Mouse (Mus musculus) liver, postnatal 0 days (tissue): ENCODE results near the gene Gramd1a. TPM values are rescaled to one million over a fixed set of nuclear protein-coding genes. Genes with fewer than 3 reads are reported as not detected.
A peak's percentile ranks its signal among the peaks of the same experiment; 100 is the strongest.

Source experiments
- ATAC-seq: fragments of 200-750 bp; cut with Nextera tagmentation; 2 replicates; pipeline ENCODE4 v1.8.0; 2017; ENCODE audit warnings: mild to moderate bottlenecking, moderate library complexity
- DNase-seq: peaks from one replicate; pipeline ENCODE4 v3.0.0-alpha.2; 2016
- H3K27ac ChIP-seq: fragments of 300-500 bp; sonication (generic); 2 replicates; pipeline ENCODE4 v1.5.1; 2014; ENCODE audit warnings: antibody characterized with exemption, moderate library complexity, mild to moderate bottlenecking, low read depth
- H3K27me3 ChIP-seq: fragments of 300-500 bp; sonication (generic); 2 replicates; pipeline ENCODE4 v1.6.1; 2014; ENCODE audit warnings: low read length, control low read depth, mixed read lengths; ENCODE audit not compliant: insufficient read depth
- H3K36me3 ChIP-seq: fragments of 300-500 bp; sonication (generic); replicated peaks from 2 replicates; pipeline ENCODE4 v1.6.1; 2014; ENCODE audit warnings: mild to moderate bottlenecking, control low read depth, low read length, moderate library complexity, mixed read lengths; ENCODE audit not compliant: insufficient read depth
- H3K4me1 ChIP-seq: fragments of 300-500 bp; sonication (generic); 2 replicates; pipeline ENCODE4 v1.6.1; 2014; ENCODE audit warnings: antibody characterized with exemption, mild to moderate bottlenecking, control low read depth; ENCODE audit not compliant: insufficient read depth
- H3K4me2 ChIP-seq: fragments of 300-500 bp; sonication (generic); 2 replicates; pipeline ENCODE4 v1.6.1; 2014; ENCODE audit warnings: low read depth, mild to moderate bottlenecking, low read length, moderate library complexity, mixed read lengths
- H3K4me3 ChIP-seq: fragments of 300-500 bp; sonication (generic); 2 replicates; pipeline ENCODE4 v1.5.1; 2014; ENCODE audit warnings: low read depth, low read length
- H3K9ac ChIP-seq: fragments of 300-500 bp; sonication (generic); replicated peaks from 2 replicates; pipeline ENCODE4 v1.6.1; 2014; ENCODE audit warnings: mild to moderate bottlenecking, moderate library complexity
- H3K9me3 ChIP-seq: fragments of 300-500 bp; sonication (generic); 2 replicates; pipeline ENCODE4 v1.6.1; 2016; ENCODE audit warnings: mild to moderate bottlenecking, control low read depth, low read length, mixed read lengths
- CTCF ChIP-seq: sonication (generic); IDR thresholded peaks from 2 replicates; pipeline ENCODE4 v1.5.1; 2016; ENCODE audit warnings: antibody characterized with exemption, low read depth
- EP300 ChIP-seq: IDR thresholded peaks from 2 replicates; pipeline ENCODE4 v1.6.1; 2016; ENCODE audit warnings: antibody characterized with exemption, low read depth, mild to moderate bottlenecking
- WGBS: fragments of 180-500 bp; shearing (Covaris S2); extraction: QIAGEN DNeasy Blood & Tissue Kit; methylation state at CpG from one replicate; pipeline ENCODE4 v1.1.7; 2014; ENCODE audit not compliant: insufficient replicate concordance; 5-methylcytosine and 5-hydroxymethylcytosine counted together
- polyA plus RNA-seq: library from polyadenylated mRNA; unstranded; fragments of >200 nt; fragmentation: Nextera tagmentation; extraction: Ambion mirVana; gene quantifications from 2 replicates; pipeline ENCODE4 v1.2.1, GENCODE M21; 2015

Gramd1a gene
- polyA plus RNA-seq, 1 experiment from 2014 or later: 8.9 TPM

DNA sequence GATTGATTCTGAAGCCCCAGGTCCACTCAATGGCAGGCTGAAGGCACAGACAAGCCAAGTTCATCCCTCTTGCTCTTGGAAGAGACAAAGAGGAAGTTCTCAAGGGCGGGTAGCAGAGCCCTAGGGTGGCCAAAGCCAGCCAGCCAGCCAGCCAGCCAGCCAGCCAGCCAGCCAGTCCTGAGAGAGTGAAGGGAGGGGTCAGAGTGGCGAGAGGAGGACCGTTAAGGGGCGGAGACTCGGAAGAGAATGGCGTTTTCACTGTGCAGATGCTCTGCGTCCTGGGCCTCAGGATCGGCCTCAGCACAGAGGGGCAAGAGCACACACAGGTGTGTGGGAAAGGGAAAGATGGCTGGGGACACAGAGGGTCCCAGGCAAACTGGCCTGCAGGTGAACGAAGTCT, 6.9 kb downstream of the Gramd1a start:
- H3K36me3 ChIP-seq: no peaks in the 10 kb centered on the region
- H3K4me1 ChIP-seq: peaks cover 43% of the 10 kb centered on the region
- no peaks in the 10 kb centered on the region for H3K9me3 ChIP-seq
- no peak overlapping the region; the same call in 1 of the 2 replicates for H3K9ac ChIP-seq
- peak overlapping the region; percentile 88 for H3K4me2 ChIP-seq
- H3K27me3 ChIP-seq: no peaks in the 10 kb centered on the region
- WGBS: 3% methylated on average over 9 of the region's 9 CpGs
- ATAC-seq (peak; percentile 35), DNase-seq (peak; percentile 73)
- H3K27ac ChIP-seq: peak overlapping the region; percentile 46
- peak overlapping the region; percentile 70 for H3K4me3 ChIP-seq
- no peak for TF ChIP-seq CTCF
- no peak for TF ChIP-seq EP300

DNA sequence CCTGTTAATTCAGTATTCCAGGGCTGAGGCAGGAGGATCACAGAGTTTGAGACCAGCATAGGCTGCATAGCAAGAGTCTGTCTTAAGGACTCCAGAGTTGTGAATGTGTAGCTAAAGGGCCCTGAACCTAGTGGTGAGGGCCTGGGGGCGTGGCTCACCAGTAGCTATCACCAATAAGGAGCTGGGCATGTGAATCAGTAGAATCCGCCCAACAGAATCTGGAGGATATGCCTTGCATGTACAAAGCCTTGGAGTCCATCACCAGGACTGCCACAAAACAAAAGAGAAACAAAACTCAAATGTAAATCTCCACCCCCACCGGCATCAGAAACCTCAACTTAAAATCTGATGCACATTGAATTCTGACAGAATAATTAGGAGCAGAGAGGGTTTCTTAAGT, 7.6 kb downstream of the Gramd1a start:
- H3K4me1 ChIP-seq: peaks cover 43% of the 10 kb centered on the region
- 52% methylated on average over 3 of the region's 3 CpGs for WGBS
- H3K27ac ChIP-seq: peak overlapping the region; percentile 46; the same call in 1 of the 2 replicates
- ATAC-seq (no peak), DNase-seq (no peak)
- H3K9me3 ChIP-seq: no peaks in the 10 kb centered on the region
- H3K9ac ChIP-seq: no peak overlapping the region; the same call in 1 of the 2 replicates
- peaks cover 5% of the 10 kb centered on the region for H3K36me3 ChIP-seq
- no peak overlapping the region for H3K4me3 ChIP-seq
- no peaks in the 10 kb centered on the region for H3K27me3 ChIP-seq
- peak overlapping the region; percentile 88 for H3K4me2 ChIP-seq
- TF ChIP-seq CTCF: no peak
- no peak for TF ChIP-seq EP300

GRCm38 (mm10) chr7:31145596-31146160, 10.0 kb downstream of the Gramd1a start:
- Histone ChIP-seq H3K9me3 (no peaks in the 10 kb centered on the region), H3K9ac (no peak overlapping the region), H3K36me3 (peaks cover 29% of the 10 kb centered on the region), H3K4me2 (no peak overlapping the region), H3K27me3 (no peaks in the 10 kb centered on the region), H3K4me1 (peaks cover 32% of the 10 kb centered on the region), H3K27ac (0 out of 2 replicates have a peak overlapping the region, but pooled peaks have one; percentile 6), H3K4me3 (no peak overlapping the region)
- no peak for DNase-seq
- ATAC-seq: no peak
- WGBS: 54% methylated on average over 12 of the region's 12 CpGs
- TF ChIP-seq EP300: no peak
- no peak for TF ChIP-seq CTCF

- Histone ChIP-seq H3K27me3 (no peaks in the 10 kb centered on the region), H3K36me3 (peaks cover 36% of the 10 kb centered on the region), H3K27ac (no peak overlapping the region), H3K4me3 (no peak overlapping the region), H3K4me2 (no peak overlapping the region), H3K4me1 (peaks cover 30% of the 10 kb centered on the region), H3K9me3 (no peaks in the 10 kb centered on the region), H3K9ac (no peak overlapping the region)
- WGBS: 95% methylated on average over 16 of the region's 16 CpGs
- TF ChIP-seq EP300 (no peak), CTCF (peak; percentile 32; the same call in 1 of the 2 replicates)
- DNase-seq (no peak), ATAC-seq (no peak)
These were observed 10.8 kb downstream of the Gramd1a start for GRCm38 (mm10) chr7:31144886-31145285.

DNA sequence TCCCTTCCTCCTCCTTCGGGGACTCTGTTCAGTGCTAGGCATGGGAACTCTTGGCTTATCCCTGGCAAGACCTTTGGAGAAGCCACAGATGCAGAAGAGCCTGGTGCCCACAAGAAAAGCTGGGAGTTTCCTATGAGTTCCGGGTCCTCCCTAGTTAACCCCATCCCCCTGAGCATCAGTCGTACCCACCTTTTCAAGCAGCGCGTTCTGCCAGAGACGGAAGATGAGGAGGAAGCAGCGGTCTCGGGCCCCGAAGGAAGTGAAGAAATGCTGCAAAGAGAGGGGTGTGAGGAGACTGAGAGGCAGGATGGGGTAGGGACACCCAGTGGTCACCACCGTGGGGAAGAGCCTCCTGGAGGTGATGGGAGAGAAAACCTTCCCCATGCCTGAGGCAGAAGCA, 14.8 kb downstream of the Gramd1a start:
- no peak overlapping the region for H3K4me3 ChIP-seq
- no peak for TF ChIP-seq CTCF
- TF ChIP-seq EP300: no peak
- H3K4me2 ChIP-seq: no peak overlapping the region
- ATAC-seq (no peak), DNase-seq (no peak)
- H3K9me3 ChIP-seq: no peaks in the 10 kb centered on the region
- H3K27me3 ChIP-seq: no peaks in the 10 kb centered on the region
- H3K4me1 ChIP-seq: no peaks in the 10 kb centered on the region
- H3K9ac ChIP-seq: no peak overlapping the region
- 75% methylated on average over 10 of the region's 10 CpGs for WGBS
- H3K27ac ChIP-seq: no peak overlapping the region
- H3K36me3 ChIP-seq: peaks cover 75% of the 10 kb centered on the region

- Histone ChIP-seq H3K4me2 (no peak overlapping the region), H3K4me1 (no peaks in the 10 kb centered on the region), H3K27ac (no peak overlapping the region), H3K9me3 (no peaks in the 10 kb centered on the region), H3K36me3 (peaks cover 81% of the 10 kb centered on the region), H3K9ac (no peak overlapping the region), H3K27me3 (no peaks in the 10 kb centered on the region), H3K4me3 (no peak overlapping the region)
- ATAC-seq (no peak), DNase-seq (no peak)
- TF ChIP-seq CTCF (no peak), EP300 (no peak)
- 66% methylated on average over 4 of the region's 4 CpGs for WGBS
These were observed 15.4 kb downstream of the Gramd1a start for GRCm38 (mm10) chr7:31140302-31140701.

- Histone ChIP-seq H3K4me2 (no peak overlapping the region), H3K9me3 (no peaks in the 10 kb centered on the region), H3K9ac (no peak overlapping the region), H3K27ac (no peak overlapping the region), H3K4me3 (no peak overlapping the region), H3K27me3 (no peaks in the 10 kb centered on the region), H3K4me1 (no peaks in the 10 kb centered on the region), H3K36me3 (peaks cover 87% of the 10 kb centered on the region)
- peak; percentile 67 for ATAC-seq
- TF ChIP-seq CTCF: peak; percentile 89
- no peak for TF ChIP-seq EP300
- peak; percentile 69 for DNase-seq
- 63% methylated on average over 5 of the region's 5 CpGs for WGBS
These were observed 15.9 kb downstream of the Gramd1a start for GRCm38 (mm10) chr7:31139765-31140164.
